Mouse (Mus musculus) limb, embryonic 15.5 days (tissue): Measurements from ENCODE around the gene Phyhd1. TPM values are rescaled to one million over a fixed set of nuclear protein-coding genes. Genes with fewer than 3 reads are reported as not detected.

ENCODE experiments used
- ATAC-seq: fragments of 200-750 bp; cut with Nextera tagmentation; 2 replicates; pipeline ENCODE4 v1.8.0; 2017; ENCODE audit warnings: low read depth, moderate TSS enrichment; ENCODE audit not compliant: insufficient number of reproducible peaks, low FRiP score, low TSS enrichment
- H3K27ac ChIP-seq: fragments of 300-500 bp; sonication (generic); 2 replicates; pipeline ENCODE4 v1.5.1; 2015; ENCODE audit warnings: moderate library complexity, mild to moderate bottlenecking, inconsistent platforms
- H3K27me3 ChIP-seq: fragments of 300-500 bp; sonication (generic); 2 replicates; pipeline ENCODE4 v1.6.1; 2015; ENCODE audit warnings: inconsistent platforms
- H3K36me3 ChIP-seq: fragments of 300-500 bp; sonication (generic); 2 replicates; pipeline ENCODE4 v1.6.1; 2015; ENCODE audit warnings: inconsistent platforms
- H3K4me1 ChIP-seq: fragments of 300-500 bp; sonication (generic); 2 replicates; pipeline ENCODE4 v1.6.1; 2015; ENCODE audit warnings: inconsistent platforms
- H3K4me2 ChIP-seq: fragments of 300-500 bp; sonication (generic); 2 replicates; pipeline ENCODE4 v1.6.1; 2015; ENCODE audit warnings: mild to moderate bottlenecking, inconsistent platforms
- H3K4me3 ChIP-seq: fragments of 300-500 bp; sonication (generic); 2 replicates; pipeline ENCODE4 v1.5.1; 2015; ENCODE audit warnings: mild to moderate bottlenecking, inconsistent platforms
- H3K9ac ChIP-seq: fragments of 300-500 bp; sonication (generic); 2 replicates; pipeline ENCODE4 v1.6.1; 2015; ENCODE audit warnings: inconsistent platforms
- H3K9me3 ChIP-seq: fragments of 300-500 bp; sonication (generic); 2 replicates; pipeline ENCODE4 v1.6.1; 2016; ENCODE audit warnings: inconsistent platforms
- WGBS: fragments of 180-500 bp; shearing (Covaris S2); methylation state at CpG from one replicate; pipeline ENCODE4 v1.1.7; 2015; 5-methylcytosine and 5-hydroxymethylcytosine counted together
- polyA plus RNA-seq: library from polyadenylated mRNA; unstranded; fragments of >200 nt; fragmentation: Nextera tagmentation; extraction: Ambion mirVana; gene quantifications from 2 replicates; pipeline ENCODE4 v1.2.1, GENCODE M21; 2015

Gene Phyhd1
- polyA plus RNA-seq, 1 experiment from 2014 or later, result 5.9 TPM

DNA sequence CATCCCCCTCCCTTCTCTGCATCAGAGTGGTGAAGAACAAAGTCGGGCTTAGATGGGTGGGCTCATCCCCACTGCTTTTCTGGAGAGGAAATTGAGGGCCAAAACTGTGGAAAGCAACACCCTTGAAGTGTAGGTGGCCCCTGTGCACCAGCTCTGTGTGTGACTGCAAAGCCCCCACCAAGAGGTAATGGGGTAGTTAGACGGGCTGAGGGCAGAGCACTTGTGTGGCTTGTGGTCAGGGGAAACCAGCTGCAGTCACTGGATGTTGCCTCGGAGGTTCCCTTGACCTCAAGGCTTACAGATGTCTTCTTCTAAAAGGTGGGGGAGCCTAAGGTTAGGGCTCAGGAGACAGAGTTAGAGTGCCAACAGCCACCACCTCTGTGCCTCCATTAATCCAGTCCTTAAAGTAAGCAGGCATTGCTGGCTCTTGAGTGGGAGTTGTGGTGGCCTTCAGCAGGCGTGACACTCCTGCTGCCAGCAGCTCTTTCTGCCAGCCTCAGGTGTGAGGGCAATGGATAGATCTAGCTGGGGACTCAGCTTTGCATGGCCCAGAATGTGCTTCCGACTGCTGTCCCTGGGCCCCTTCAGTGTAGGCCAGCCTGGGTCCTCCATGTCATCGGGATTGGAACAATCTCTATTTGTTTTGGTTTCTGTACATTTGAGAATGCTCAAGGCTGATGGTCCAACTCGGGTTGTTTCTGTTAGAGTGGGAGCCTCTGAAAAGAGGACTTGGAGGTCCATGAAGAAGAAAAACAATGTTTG lies 8.1 kb upstream of the Phyhd1 start:
- peak overlapping the region; percentile 57; the same call in 1 of the 2 replicates for H3K27ac ChIP-seq
- H3K4me2 ChIP-seq, result no peak overlapping the region
- no peak overlapping the region for H3K9ac ChIP-seq
- H3K9me3 ChIP-seq, result no peaks in the 10 kb centered on the region
- WGBS, result 85% methylated on average over 7 of the region's 7 CpGs
- H3K27me3 ChIP-seq, result no peaks in the 10 kb centered on the region
- H3K36me3 ChIP-seq, result peaks cover 75% of the 10 kb centered on the region
- peaks cover 13% of the 10 kb centered on the region for H3K4me1 ChIP-seq
- ATAC-seq, result no peak
- no peak overlapping the region for H3K4me3 ChIP-seq

DNA sequence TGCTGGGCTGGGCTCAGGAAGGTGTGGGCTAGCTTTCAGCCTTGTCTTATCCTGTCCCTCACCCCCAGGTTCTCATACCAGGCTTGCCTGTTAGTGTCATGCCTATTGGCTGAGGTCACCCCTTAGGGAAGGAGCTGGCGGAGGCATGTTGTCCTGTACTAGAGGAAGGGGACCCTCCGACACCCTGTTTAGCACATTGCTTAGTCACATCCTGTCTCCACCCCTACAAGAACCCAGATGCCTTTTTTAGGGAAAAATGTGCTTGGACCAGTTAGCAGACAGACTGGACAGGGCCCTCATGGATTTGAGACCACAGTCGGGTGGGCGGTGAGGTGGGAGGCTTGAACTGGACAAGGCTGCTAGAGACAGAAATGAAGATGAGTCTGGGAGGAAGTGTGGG lies 7.4 kb upstream of the Phyhd1 start:
- no peaks in the 10 kb centered on the region for H3K27me3 ChIP-seq
- peaks cover 20% of the 10 kb centered on the region for H3K4me1 ChIP-seq
- peak overlapping the region; percentile 57; the same call in 1 of the 2 replicates for H3K27ac ChIP-seq
- H3K4me3 ChIP-seq, result no peak overlapping the region
- no peaks in the 10 kb centered on the region for H3K9me3 ChIP-seq
- no peak for ATAC-seq
- no peak overlapping the region for H3K9ac ChIP-seq
- peaks cover 82% of the 10 kb centered on the region for H3K36me3 ChIP-seq
- H3K4me2 ChIP-seq, result no peak overlapping the region
- WGBS, result 63% methylated on average over 4 of the region's 4 CpGs

DNA sequence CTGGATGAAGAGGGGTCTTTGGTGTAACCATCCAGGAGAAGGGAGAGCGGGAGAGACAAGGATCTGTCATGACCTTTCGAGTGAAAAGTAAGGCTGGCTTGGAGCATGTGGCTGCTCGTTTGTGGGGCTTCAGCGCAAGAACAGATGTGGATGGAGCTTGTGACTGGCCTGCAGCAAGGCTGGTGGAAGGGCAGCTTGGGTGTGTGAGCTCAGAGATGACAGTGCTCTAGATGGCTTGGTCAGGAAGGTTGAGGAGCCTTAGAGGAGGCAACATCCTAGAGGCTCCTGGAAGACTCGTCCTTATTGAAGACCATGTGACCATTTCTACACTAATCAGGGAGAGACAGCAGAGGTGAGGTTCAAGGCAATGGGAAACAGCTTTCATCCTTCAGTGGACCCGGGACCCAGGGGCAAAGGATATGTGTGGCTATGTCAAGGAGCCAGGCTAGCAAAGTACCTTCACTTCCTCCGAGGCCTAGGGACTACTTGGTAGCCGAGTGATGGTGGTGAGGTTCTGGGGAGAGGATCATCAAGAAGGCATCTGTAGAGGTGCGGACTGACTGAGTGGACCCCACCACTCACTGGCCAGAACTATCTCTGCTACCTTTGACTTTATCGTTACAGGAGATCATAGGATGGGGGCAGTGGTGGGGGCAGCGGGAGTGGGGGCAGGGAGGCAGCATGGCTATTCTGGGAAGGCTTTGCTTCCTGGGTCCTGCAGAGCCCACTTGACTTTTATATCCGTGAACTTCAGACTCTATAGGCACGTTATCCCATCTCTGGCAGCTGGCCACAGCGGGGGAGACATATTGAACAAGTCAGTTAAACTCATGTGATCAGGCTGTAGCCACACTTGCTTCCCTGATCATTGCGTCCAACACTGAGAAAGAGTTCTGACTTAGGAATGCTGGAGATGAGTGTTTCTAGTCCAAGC lies 6.6 kb upstream of the Phyhd1 start:
- no peaks in the 10 kb centered on the region for H3K27me3 ChIP-seq
- no peak overlapping the region for H3K27ac ChIP-seq
- peaks cover 27% of the 10 kb centered on the region for H3K4me1 ChIP-seq
- no peaks in the 10 kb centered on the region for H3K9me3 ChIP-seq
- peaks cover 90% of the 10 kb centered on the region for H3K36me3 ChIP-seq
- no peak overlapping the region for H3K4me2 ChIP-seq
- no peak overlapping the region for H3K9ac ChIP-seq
- WGBS, result 86% methylated on average over 15 of the region's 15 CpGs
- ATAC-seq, result no peak
- no peak overlapping the region for H3K4me3 ChIP-seq

DNA sequence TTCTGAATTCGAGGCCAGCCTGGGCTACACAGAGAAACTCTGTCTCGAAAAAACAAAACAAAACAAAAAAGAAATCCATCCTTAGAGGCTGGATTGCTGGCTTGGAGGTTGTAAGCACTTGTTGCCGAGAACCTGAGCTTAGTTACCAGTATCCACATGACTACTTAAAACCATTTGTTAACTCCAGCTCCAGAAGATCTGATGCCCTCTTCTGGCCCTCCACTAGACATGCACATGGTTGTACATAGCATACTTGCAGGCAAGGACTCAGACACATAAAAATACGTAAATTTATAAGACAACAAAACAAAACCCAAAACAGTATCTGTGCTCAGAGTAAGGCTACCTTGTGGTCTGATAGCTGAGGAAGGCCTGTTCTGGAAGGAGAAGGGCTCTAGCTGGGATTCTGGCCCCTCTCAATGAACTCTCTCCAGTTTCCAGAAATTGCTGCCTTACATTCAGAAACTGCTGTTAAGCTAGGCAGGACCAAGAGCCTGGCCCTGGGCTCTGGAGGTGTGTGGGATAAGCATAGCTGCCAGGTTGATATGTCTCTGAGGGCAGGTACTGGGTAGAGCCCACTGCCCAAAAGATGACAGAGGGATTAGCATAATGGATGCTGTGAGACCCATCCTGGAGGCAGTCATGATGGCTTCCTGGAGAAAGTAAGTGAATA lies 4.8 kb upstream of the Phyhd1 start:
- ATAC-seq, result no peak
- 82% methylated on average over 4 of the region's 4 CpGs for WGBS
- H3K36me3 ChIP-seq, result peaks cover 78% of the 10 kb centered on the region

DNA sequence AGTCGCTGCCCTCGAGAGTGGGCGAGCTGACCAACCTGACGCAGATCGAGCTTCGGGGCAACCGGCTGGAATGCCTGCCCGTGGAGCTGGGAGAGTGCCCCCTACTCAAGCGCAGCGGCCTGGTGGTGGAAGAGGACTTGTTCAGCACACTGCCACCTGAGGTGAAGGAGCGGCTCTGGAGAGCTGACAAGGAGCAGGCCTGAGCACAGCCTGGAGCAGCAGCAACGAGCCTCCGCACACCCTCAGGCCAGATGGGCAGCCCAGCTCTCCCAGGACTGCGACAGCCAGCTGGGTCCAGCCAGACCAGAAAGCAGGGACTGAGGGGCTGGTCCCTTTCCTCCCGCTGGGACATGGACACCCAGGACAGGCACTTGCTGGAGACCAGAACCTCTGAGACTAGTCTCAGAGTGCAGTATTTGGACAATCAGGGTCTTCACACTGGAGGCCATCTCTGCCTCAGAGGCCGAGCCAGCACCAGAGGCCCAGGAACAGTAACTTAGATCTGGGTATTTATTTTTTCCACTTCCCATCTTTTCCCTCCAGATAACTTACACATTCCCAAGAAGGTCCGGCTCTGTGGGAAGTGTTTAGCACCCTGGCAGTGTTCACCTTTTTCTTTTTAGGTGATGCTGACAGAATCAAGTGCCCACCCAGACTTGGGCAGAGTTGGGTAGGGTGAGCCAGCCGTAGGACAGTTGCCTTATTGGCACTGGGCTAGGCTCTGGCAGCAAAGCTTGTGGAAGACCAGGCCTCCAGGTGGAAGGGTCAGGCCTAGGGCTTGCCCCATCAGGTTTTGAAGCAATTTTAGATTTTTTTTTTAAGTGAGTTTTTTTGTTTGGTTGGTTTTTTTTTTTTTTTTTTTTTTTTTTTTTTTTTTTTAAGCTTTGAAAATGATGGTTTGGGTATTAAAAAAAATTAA lies 3.8 kb upstream of the Phyhd1 start:
- Histone ChIP-seq H3K27ac (0 out of 2 replicates have a peak overlapping the region, but pooled peaks have one; percentile 22), H3K36me3 (peaks cover 68% of the 10 kb centered on the region), H3K27me3 (no peaks in the 10 kb centered on the region)

More for the DNA sequence above, 4.8 kb upstream of the Phyhd1 start:
- Histone ChIP-seq H3K27ac (no peak overlapping the region), H3K4me1 (peaks cover 45% of the 10 kb centered on the region), H3K27me3 (no peaks in the 10 kb centered on the region), H3K4me2 (no peak overlapping the region), H3K4me3 (no peak overlapping the region), H3K9ac (no peak overlapping the region), H3K9me3 (no peaks in the 10 kb centered on the region)

DNA sequence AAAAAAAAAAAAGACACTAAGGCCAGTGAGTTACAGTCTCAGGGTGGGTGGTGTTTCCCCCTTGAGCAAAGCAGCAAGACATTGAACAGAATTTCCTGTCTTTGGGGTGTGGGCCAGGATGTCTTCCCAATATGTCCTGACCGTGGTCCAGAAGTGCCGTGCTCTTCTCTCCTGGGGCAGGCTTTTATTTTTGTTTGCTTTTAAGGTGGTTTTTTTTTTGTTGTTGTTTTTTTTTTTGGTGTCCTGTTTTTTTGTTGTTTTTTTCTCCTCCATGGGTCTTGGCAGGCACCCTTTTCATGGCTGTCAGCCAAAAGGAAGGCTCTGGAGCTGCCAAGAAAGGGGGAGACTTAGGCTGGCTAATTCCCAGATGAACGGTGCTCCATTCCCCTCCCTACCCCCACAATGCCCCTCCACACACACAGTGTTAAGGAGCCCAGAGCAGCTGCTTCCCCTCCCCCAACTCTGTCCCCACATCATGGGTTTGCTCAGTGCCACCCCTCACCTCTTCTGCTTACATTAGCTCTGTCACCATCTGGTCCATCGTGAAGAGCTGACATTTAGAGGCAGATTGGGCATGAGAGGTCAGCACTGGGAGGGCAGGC lies 3.1 kb upstream of the Phyhd1 start:
- ATAC-seq, result no peak
- Histone ChIP-seq H3K4me3 (no peak overlapping the region), H3K4me2 (no peak overlapping the region), H3K36me3 (peaks cover 61% of the 10 kb centered on the region), H3K27ac (no peak overlapping the region), H3K27me3 (no peaks in the 10 kb centered on the region), H3K9me3 (no peaks in the 10 kb centered on the region), H3K4me1 (peaks cover 54% of the 10 kb centered on the region), H3K9ac (no peak overlapping the region)
- 53% methylated on average over 4 of the region's 4 CpGs for WGBS

More for the DNA sequence above, 3.8 kb upstream of the Phyhd1 start:
- Histone ChIP-seq H3K9me3 (no peaks in the 10 kb centered on the region), H3K9ac (no peak overlapping the region), H3K4me1 (peaks cover 54% of the 10 kb centered on the region), H3K4me2 (no peak overlapping the region), H3K4me3 (no peak overlapping the region)
- 92% methylated on average over 18 of the region's 18 CpGs for WGBS
- ATAC-seq, result no peak

DNA sequence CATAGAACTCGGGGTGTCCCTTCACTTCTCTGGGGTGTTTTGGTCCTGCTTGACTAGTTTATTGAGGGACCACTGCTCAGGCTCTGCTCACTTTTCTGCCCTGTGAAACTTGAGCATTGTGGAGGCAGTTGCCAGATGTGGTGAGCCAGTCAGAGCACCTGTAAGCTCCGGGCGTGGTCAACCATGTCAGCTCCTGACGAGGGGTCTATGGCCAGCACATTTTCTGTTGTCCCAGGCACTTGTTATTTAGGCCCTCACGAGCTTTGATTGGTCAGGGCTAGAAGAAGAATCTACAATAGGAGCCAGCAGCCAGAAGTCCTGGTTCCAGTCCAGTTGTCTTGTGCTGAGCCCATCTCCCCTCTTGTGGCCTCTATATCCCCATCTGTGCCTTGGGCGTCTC lies 2.2 kb upstream of the Phyhd1 start:
- ATAC-seq, result no peak
- no peak overlapping the region for H3K4me3 ChIP-seq
- H3K27ac ChIP-seq, result peak overlapping the region; percentile 89; the same call in 1 of the 2 replicates
- H3K9ac ChIP-seq, result no peak overlapping the region
- H3K4me2 ChIP-seq, result no peak overlapping the region
- WGBS, result 84% methylated on average over 6 of the region's 6 CpGs
- H3K9me3 ChIP-seq, result no peaks in the 10 kb centered on the region
- peaks cover 48% of the 10 kb centered on the region for H3K4me1 ChIP-seq
- H3K27me3 ChIP-seq, result no peaks in the 10 kb centered on the region
- H3K36me3 ChIP-seq, result peaks cover 52% of the 10 kb centered on the region

DNA sequence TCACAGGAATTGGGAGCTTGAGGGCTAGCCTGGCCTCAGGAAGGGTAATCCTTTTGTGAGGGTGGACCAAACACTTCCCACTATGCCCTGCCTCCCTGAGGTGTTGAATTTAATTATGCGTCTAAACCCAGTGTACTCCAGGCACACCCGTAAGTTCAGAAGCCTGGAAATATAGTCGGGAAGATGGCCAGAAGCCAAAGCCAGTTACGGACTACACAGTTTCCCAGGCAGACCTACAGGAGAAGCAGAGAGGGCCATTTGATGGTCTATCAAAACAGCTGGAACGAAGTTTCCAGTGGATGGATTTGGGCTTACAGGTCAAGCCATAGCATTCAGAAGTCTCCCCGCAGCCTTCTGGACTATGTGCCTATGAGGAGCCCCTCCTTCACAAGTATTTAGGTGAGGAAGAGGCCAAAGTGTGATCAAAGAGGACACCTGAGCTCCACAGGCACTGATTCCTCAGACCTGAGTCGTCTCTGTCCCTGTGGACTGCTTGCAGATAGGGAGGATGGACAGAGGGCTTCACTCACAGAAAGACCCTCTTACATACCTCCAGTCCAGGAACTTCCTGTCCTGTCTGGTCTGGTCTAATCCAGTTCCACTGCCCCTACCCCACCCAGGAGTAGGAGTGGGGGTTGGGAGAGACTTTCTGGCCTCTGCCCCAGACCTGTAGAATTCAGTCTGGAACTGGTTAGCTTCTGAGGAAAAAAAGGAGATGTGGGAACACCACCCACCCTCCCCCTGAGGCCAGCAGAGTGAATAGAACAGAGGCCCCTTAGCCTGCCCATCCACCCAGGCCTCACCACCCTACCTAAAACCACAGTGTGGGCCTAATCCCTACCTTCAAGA lies 1.1 kb upstream of the Phyhd1 start:
- WGBS, result 42% methylated on average over 7 of the region's 7 CpGs
- H3K4me2 ChIP-seq, result no peak overlapping the region
- peaks cover 42% of the 10 kb centered on the region for H3K36me3 ChIP-seq
- H3K4me1 ChIP-seq, result peaks cover 50% of the 10 kb centered on the region
- peak overlapping the region; percentile 89 for H3K27ac ChIP-seq
- no peaks in the 10 kb centered on the region for H3K27me3 ChIP-seq
- H3K9me3 ChIP-seq, result no peaks in the 10 kb centered on the region
- H3K4me3 ChIP-seq, result no peak overlapping the region
- no peak overlapping the region for H3K9ac ChIP-seq
- ATAC-seq, result no peak

DNA sequence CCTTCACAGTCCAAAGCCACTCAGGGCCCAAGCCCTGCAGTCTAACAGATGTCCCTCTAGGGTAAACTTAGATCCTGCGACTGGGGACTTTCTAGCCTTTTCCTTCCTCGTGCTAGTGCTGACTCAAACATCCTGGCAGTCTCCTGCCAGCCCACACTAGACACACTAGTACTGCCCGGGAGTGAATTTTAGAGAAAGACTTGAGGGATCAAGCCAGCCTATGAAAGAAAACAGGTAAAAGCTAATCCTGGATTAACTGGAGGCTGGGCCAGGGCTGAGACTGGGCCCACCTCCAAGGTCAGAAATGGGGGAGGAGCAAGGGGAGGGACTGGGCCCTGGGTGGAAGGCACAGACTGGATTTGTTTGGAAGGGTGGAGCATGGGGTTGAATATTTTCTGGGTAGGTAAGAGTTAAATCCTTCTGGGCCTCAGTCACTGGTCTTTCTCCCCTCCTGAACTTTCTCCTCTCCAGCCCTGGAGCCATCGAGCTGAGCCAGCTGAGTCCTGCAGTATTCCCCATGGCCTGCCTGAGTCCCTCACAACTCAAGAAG lies 464 bp downstream of the Phyhd1 start:
- 7% methylated on average over 4 of the region's 4 CpGs for WGBS
- peak overlapping the region; percentile 89 for H3K27ac ChIP-seq
- H3K4me2 ChIP-seq, result peak overlapping the region; percentile 7; the same call in 1 of the 2 replicates
- H3K4me1 ChIP-seq, result peaks cover 52% of the 10 kb centered on the region
- H3K27me3 ChIP-seq, result no peaks in the 10 kb centered on the region
- H3K9me3 ChIP-seq, result no peaks in the 10 kb centered on the region
- ATAC-seq, result 0 out of 2 replicates have a peak, but pooled peaks have one; percentile 32
- H3K4me3 ChIP-seq, result no peak overlapping the region
- peaks cover 30% of the 10 kb centered on the region for H3K36me3 ChIP-seq
- H3K9ac ChIP-seq, result no peak overlapping the region

DNA sequence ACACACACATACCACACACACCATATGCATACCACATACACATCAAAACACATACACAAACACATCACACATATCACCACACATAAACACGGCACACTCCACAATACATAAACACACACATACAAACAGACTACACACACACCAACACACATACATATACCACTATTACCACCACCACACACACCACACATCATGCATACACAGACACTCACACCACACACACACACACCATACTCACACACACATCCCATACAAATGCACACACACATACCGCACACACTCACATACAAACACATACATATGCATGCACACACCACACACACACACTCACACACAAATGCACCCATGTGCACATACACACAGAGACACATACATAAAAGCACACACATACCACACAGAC lies 1.5 kb downstream of the Phyhd1 start:
- Histone ChIP-seq H3K27me3 (no peaks in the 10 kb centered on the region), H3K4me2 (no peak overlapping the region), H3K4me1 (peaks cover 52% of the 10 kb centered on the region), H3K9me3 (no peaks in the 10 kb centered on the region), H3K27ac (no peak overlapping the region), H3K36me3 (peaks cover 20% of the 10 kb centered on the region), H3K4me3 (no peak overlapping the region), H3K9ac (no peak overlapping the region)
- WGBS, result 96% methylated on average over 2 of the region's 2 CpGs
- no peak for ATAC-seq
